Mouse (Mus musculus) testis, postnatal 14 days (tissue): Measurements from ENCODE around the gene Foxp3.

ENCODE experiments used
- DNase-seq: peaks from one replicate; pipeline ENCODE4 v3.0.0; 2021; ENCODE audit warnings: low spot score

Gene Foxp3

GRCm38 (mm10) chrX:7617889-7618551, 44.6 kb downstream of the Foxp3 start:
- no peak for DNase-seq

DNA sequence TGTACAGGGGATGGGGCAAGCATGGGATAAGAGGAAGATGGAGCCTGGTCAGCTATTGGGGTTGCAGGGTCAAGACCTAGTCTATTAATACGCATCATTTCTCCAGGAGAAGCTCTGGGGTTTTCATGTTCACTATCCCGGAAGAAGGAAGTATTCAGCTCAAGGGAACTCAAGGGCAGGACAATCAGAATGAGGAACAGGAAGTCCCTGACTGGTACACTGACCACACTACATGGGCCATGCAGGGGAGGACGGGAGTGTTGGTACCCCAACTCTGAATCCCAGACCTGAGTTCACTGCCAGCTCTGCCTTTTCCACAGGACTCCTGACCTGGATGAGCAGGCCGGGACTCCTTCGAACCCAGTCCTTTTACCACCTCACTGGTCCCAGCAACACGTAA, 59.1 kb downstream of the Foxp3 start:
- no peak for DNase-seq

- DNase-seq: no peak
Measured at GRCm38 (mm10) chrX:7635101-7635500, 61.7 kb downstream of the Foxp3 start.

DNA sequence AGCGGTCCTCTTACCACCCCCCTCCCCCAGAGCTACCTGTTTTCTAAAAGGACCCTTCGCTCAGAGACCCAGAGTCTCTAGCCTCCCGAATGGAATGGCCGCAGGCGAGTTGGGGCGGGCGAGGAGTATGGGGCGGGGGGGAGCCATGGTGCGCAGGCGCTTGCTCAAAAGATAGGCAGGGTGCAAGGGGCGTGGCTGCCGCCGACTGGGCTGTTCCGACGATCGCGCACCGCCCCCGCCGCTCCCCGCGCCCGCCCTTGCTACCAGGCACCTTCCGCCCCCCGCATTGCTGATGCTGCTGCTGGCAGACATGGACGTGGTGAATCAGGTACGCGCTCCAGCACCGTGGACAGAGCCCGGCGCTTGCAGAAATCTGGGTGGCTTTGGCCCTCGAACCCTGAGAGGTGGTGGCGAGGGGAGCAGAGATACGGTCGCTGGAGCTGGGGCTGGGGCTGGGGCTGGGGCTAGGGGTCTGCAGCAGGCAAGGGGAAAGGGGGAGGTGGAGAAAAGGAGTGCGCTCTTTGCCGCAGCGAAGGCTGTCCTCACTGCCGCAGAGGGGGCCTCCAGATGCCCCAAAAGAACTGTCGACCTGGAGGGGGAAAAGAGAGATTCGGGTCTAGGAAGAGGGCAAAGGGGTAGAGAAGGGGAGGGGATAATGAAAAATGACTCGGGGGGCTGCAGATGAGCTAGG, 65.1 kb downstream of the Foxp3 start, which contains the start of gene Syp:
Gene Syp, plus strand, starts transcription at position 71 of the 691 bp plus-strand sequence.
- peak; percentile 82 for DNase-seq

DNA sequence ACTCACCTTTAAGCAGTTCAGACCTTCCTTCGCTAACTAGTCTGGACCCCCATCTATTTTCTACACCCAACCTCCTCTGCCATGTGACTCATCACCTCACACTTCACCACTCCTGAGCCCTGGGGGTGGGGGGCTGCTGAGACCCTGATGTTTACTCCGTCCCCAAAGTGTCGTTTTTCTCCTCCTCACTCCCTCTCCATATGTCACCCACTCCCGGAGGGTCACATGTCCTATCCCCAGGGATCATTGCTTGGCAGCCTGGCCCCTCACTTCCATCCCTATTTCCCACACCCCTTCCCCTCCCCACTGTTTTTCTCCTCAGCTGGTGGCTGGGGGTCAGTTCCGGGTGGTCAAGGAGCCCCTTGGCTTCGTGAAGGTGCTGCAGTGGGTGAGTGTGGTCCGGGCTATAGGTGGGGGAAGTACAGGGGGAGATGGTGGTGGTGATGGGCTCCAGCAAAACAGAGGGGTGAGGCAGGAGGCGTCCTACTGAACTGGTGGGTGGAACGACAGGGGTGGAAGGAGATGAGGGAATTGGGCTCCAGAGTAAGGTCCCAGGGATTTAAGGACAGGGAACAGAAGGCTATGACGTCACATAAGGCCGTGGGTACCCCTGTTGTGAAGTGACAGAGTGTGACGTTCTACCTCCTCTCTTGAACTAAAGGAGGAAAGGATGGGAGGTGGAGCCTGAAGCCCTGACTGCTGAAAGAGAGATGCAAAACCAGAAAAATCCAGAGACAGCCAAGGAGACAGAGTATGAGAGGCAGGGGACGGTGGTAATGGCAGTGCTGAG, 66.3 kb downstream of the Foxp3 start:
- DNase-seq: no peak

DNA sequence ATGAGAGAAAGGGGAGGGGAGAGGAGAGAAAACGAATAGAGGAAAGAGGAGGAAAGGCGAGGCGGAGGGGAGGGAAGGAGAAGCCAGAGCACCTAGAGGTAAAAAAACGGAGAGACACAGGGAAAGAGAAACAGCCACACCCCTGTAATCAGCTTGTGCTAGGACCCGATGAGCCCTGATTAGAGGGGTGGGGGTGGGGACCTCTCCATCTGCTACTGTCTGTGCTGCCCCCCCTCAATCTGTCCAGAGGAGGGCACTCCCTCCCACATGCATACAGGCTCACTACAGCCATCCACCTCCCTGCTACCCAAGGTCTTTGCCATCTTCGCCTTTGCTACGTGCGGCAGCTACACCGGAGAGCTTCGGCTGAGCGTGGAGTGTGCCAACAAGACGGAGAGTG, 67.3 kb downstream of the Foxp3 start:
- DNase-seq: no peak
